Mouse (Mus musculus): Measurements from ENCODE around the gene Atg10. TPM values are rescaled to one million over a fixed set of nuclear protein-coding genes. Genes with fewer than 3 reads are reported as not detected.
"Not testable (repeated sequence)": the region's sequence is repeated elsewhere in the genome, so short reads cannot be mapped to it uniquely, and the experiment has no call there.

Atg10 gene
- total RNA-seq (2021), result 10 to 100 TPM; 17.2 to 18.3 TPM
- long read RNA-seq, transcript Atg10-201 (8 exons, 1,583 nt), result major isoform, 9 of 15 reads
- long read RNA-seq, partial matches to known transcripts, result 1 of 15 reads
- long read RNA-seq, other reads (novel, unspliced or antisense), result 5 of 15 reads

DNA sequence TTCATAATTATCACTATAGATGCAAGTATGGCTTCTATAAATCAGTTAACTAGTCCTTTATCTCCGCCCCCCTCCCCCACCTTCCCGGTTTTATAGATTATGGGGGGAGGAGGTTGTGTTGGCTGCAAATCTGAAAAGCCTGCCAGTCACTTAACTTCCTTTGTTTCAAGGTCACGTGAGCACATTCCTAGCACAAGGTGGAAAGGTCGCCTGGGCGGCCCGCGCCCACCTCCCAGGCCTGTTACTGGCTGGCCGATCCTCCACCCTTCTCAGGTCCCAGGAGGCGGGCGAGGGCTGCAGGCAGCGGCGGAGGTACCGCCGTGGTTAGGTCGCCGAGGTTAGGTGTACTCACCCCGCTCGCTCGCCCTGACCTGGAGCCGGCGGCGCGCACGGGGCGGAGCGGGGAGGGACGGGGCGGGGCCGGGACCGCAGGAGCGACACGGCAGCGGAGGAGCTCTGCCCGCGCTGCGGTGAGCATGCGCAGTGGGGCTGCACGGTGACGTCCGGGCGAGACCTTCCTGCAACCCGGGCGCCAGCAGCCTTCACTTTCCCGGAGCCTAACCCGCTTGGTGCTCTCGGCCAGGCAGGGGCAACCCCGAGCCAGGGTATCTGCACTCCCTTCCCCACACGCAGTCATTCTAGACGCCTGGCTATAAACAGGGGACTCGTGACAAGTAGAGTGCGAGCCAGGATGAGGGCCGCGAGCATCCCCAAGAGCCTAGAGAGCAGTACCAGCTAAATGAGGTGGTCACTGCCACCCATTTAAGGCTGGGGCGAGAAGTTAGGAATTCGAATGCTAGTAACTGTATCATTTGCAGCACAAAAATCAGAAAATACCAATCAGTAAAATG, at the start of gene Atg10:
Atg10 (minus strand) TSS at position 382 of the 851 bp plus-strand sequence.
- peak; percentile 87 to 93 for DNase-seq (ENCODE audit: low spot score in 2 of 2)

DNA sequence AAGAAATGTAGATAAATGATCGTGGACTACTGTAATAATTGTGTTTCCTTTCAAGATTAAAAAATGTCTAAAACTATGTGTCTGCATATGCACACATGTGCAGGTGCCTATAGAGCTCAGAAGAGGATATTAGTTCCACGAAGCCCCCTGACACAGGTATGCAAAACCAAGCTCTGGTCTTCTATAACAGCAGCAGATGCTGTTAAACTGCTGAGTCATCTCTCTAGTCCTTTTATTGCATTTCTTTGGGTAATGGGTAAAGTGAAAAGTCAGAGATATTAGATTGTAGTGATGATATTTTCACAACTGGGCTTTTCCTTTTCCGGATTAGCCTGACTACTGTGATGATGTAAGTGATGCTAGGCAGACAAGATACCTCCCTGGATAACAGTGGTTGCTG, 28.6 kb upstream of the Atg10 start:
- no peak for DNase-seq (ENCODE audit: low spot score in 2 of 2)

DNA sequence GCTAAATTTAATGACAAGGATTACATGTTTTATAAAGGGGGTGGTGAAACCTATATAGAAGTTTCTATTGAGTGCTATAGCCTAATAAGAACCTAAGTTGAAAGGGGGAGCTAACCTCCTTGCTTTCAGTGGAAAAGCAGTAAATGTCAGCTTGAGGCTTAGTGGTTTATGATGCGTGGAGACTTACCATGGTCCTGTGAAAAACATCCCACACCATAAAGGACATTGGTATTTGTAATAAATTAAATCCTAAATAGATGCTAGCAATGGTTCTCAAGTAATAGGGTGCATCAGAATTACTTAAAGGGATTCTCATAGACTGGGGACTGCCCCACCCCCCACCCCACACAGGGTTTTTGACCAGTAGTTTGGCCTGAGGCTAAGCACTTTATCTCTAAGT, 27.9 kb upstream of the Atg10 start:
- DNase-seq (ENCODE audit: low spot score in 2 of 2), result no peak

DNA sequence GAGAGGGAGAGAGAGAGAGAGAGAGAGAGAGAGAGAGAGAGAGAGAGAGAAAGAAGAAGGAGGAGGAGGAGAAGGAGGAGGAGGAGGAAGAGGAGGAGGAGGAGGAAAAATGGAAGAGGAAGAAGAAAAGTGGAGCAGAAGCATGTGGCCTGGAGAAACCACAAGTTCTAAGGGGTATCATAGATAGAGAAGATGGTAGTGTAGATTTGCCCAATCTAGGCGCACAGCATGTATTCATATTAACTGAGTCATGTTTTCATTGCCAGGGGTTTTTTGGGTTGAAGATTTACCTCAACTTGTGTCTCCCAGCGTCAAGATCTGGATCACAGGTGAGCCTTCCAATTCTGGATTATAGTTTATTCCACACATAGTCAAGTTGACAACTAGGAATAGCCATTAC, 26.3 kb upstream of the Atg10 start:
- DNase-seq (ENCODE audit: low spot score in 2 of 2), result not testable (repeated sequence)

DNA sequence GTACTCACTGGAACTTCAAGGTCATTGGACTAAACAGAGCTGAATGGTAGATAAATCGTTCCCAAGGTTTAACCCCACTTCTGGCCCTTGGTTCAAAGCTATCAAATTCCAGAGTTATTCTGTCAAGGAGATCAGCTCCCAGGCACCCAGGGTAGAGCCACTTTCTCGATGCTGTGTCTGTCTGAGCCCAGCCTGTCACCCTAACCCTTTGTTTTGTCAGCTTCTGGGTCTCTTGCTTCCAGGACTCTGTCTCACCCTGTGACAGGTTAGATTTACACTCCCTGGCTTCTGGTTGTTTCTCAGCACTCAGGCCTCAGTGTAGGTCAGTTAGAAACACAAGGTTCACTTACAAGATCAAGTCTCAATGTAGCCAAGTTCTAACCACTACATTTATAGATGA, 22.7 kb upstream of the Atg10 start:
- DNase-seq (ENCODE audit: low spot score in 2 of 2), result no peak

DNA sequence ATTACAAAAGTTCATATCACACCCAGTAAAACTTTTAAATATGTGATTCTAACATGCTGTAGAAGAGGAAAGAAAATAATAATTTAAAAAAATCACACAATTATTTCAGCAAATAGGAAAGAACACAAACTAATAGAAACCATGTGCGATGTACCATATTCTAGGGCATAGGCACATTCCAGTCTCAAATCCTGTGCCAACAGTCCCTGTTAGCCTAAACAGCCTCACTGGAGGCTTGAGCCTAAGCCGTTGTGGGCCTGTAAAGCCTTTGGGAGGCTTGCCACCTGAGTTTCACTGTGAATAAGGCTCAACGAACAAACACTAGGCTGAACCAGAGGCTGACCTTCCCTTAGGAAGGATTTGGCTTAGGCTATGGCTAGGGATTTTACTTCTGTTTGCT, 14.2 kb upstream of the Atg10 start:
- DNase-seq (ENCODE audit: low spot score in 2 of 2), result no peak

DNA sequence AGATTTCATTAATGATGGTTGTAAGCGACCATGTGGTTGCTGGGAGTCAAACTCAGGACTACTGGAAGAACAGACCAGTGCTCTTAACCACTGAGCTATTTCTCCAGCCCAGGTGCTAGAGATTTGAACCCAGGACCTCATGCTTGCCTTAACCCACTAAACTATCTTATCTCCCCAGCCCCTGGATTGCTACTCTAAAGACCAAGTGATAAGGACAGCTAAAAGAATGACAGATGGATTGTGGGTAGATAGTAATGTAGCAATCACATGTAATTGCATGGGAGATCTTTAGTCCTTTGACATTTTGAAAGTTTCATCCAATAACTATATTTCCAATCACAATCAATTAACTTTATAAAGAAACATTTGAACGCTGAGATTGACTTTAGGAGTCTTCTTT, 13.1 kb upstream of the Atg10 start:
- no peak for DNase-seq (ENCODE audit: low spot score in 2 of 2)

DNA sequence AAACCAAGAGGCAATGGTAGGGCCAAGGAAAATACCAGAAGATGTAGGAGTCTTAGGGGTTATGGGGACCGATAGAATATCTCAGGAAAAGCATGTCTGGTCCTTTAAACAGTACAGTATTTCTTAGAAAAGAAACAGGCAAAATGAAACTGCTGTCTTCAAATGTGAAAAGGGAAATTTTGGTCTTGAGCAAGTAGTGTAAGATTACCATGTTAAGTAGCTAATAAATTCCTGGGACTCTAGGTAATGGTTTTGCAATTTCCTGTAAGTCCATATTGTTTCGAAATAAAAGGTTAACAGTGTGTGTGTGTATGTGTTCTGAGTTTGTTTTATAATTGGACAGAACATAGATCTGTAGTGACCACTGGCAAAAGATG, 658 bp upstream of the Atg10 start:
- no peak for DNase-seq (ENCODE audit: low spot score in 2 of 2)

DNA sequence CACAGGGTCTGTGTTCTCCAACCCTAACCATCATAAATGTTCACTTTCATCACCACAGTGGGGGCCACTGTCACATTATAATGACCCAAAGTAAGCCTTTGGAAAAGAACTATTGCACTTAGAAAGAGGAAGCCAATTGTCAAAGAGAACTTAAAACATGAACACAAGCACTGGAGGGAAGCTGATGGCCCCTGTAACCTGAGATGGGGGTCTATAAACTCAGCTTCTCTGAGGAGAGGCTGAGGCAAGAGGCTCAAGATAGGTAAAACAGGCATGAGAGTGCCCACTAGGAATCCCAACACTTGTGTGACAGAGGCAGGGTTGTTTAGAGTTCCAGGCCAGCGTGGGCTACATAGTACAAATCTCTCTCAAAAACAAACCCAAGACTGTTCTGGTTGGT, 705 bp downstream of the Atg10 start:
- no peak for DNase-seq (ENCODE audit: low spot score in 2 of 2)

DNA sequence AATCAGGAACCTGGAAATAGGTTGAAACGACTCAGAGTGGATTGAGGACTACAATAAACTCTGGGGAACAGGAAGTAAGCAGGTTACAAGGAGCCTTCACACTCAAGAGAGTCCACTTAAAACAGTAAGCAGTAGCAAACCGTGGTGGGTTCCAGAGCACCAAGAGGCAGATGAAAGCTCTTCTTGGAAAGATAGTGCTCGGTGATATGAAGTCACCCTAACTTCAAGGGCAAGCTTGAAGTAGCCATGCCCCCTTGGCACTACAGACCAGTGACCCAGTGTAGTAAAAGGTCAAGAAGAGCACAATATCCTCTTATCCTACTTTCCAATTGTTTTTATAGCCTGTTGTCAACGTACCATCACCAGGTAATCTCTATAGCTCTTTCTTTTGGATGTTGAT, 2.1 kb downstream of the Atg10 start:
- DNase-seq (ENCODE audit: low spot score in 2 of 2), result no peak

DNA sequence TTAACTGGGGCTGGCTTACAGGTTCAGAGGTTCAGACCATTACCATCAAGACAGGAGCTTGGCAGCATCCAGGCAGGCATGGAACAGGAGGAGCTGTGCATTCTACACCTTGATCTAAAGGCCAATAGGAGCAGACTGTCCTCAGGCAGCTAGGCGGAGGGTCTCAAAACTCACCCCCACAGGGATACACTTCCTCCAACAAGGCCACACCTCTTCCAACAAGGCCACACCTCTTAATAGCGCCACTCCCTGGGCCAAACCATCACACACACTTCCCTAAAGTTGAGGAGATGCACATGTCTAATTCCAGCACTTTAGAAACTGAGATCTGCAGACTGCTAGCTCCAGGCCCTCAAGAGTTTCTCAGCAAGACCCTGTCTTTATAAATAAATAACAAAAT, 6.1 kb downstream of the Atg10 start:
- no peak for DNase-seq (ENCODE audit: low spot score in 2 of 2)

DNA sequence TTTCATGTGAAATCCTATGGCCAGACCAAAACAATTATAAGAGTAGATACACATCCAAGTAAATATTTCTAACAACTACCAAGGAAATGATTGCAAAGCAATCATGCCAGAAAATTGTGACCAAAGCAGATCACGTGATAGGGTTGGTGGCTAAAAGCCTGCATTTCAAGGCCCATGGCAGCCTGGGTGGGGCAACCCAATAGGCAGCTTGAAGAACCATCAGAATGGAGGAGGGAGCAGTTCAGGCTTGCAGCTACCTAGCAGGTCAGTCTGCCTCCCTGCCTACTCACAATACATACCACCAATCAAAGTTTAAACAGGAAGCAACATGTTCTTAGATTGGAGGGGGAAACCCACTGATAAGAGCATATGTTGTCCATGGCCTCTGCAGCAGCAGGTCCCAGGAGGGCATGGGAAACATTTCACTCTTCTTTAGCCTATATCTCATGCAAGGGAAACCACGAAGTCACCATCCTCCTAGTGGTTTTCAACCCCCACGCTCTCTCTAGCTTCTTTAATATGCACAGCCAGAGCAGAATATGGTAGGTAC, 7.0 kb downstream of the Atg10 start:
- DNase-seq (ENCODE audit: low spot score in 2 of 2), result no peak

DNA sequence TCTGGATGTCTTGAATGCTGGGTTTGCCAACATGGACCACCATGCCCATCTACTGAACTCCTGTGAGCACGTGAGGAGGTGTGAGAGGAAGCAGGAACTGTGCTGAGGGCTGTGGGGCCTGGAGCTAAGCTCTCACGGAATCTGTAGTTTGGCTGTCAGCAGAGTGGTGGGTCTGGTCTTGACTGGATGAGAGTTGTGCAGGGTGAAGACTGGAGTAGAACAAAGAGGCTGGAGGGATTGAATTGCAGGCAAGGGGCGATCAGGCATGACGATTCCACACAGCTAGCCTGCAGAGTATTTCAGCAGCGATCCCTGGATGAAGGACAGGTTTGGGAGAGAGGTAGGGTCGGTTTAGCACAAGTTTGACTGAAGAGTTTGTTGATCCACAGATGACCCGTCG, 10.8 kb downstream of the Atg10 start:
- no peak for DNase-seq (ENCODE audit: low spot score in 2 of 2)

DNA sequence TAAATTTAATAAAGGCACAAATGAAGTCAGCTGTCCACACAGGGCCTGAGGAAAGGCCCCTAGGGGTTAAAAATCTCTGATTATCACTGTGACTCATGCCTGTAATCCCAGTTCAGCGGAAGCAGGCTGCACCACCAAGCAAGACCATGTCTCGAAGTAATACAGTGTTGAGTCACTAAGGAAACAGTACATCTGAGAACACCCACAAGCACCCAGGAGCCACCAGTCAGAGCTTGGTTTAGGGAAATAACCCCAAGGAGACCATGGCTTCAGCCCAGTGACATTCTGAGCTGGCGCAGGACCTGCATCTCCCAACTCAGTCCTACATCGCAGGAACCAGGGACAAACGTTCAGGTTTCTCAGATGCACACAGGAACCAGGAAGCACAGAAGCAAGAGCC, 17.5 kb downstream of the Atg10 start:
- no peak for DNase-seq (ENCODE audit: low spot score in 2 of 2)

DNA sequence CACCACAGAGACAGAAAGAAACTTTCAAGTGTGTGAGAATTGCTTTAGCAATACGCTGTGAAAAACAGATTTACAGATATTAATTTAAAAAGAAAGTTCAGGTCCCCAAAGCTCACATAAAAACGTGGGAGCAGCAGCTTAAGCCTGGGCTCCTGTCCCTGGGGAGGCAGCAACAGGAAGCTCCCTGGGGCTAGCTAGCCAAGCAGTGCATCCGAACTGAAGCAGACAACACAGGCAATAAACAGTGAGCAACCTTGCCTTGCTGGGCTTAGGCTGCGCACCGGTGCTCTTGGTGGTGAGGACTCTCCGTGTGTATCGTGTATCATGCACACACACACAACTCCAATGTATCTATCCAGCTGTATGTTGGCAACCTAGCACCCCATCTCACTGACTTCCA, 21.2 kb downstream of the Atg10 start:
- DNase-seq (ENCODE audit: low spot score in 2 of 2), result no peak

DNA sequence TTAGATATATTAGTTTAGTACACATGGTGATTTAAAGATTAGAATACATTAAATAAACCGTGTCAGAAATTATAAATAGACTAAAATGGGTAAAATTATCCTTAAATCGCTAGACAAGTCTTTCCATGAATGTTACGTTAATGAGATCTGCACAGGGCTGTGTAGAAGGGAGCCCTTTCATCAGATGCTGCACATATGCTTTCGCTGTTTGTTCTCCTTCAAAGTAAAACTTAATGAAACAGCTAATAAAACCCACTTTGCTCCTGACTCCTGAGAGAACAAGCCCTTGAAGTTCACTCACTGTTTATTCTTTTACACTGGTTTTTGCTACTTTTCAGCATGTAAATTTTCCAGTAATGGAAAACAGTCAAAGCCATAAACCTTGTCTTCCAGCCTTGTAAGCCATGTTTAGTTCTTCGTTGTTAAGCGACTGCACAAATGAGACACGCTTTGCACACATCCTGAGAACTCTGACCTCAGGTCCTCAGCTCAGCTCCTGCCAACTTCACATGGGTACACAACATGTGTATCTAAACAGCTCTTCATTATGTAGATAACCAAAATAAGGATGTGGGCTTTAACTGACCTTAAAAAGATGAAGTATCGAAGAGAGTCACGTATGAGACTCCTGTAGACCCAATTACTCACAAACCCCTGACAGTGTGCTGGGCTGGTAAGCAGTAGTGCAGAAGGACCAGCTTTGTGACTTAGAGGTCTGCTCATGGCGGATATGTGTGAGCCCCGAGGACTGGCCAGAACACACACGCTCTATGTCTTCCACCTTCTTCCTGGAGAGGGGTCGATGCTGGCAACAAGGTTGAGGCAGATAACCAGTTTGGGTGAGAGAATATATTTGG, 36.2 kb downstream of the Atg10 start:
- no peak for DNase-seq (ENCODE audit: low spot score in 2 of 2)

DNA sequence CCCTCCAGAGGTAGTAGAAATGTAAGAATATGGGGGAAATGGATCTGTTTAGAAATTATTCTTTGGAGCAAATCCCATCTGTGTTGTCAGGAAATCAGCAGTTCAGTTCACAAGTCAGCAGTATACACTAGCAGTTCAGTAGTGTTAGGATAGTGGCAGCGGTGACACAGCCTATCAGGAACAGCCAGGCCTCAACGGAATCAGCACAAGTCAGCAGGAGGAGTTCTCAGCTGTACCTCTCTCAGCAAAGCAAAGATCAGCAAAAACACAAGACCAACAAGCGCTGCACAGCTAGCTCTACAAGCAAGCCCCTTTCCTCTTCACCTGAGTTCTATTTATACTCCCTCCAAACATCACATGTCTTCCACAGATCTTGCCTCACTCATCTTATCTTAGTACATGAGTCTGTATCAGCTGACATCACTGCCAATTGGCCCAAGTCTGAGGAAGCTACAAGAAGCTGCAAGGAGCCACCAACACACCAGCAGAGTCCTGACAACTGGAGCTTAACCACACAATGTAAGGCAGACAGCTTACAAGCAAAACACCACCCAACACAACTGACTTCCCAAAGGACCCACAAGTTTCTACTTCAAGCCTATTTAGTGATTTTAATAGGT, 38.4 kb downstream of the Atg10 start:
- DNase-seq (ENCODE audit: low spot score in 2 of 2), result no peak

DNA sequence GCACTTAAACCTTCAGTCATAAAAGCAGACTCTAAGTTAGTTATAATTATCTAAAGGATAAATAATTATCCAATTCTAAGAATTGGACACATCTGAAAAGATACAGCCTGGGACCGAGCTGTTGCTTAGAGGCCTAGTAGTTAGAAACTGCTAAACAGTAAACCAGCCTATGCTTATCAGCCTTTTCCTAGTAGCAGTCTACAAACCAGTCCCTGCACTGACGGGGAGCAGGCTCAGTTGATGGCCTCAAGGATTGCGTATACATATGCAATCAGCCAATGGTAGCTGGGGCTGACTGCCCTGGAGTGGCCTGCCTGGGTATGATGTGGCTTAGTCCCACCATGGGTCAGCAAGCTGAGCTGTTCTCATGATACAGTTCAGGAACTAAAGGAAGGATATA, 39.5 kb downstream of the Atg10 start:
- no peak for DNase-seq (ENCODE audit: low spot score in 2 of 2)

DNA sequence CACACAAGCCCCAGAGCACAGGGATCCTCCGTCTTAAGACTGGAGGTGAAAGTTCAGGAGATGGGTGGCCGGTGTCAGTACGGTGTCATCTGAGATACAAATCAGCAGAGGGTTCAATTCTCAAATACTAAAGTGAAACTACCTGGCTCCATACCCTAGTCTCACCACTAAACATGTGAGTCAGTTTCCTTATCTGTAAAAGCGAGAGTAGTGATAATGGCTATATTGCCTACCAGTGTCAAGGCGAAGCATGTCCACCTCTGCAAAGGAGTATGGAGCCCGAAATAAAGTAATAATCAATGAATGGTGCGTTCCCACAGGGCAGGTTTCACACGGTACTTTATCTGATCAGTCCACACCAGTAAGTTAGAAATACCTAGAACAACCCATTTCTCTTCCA, 43.4 kb downstream of the Atg10 start:
- DNase-seq (ENCODE audit: low spot score in 2 of 2), result no peak

DNA sequence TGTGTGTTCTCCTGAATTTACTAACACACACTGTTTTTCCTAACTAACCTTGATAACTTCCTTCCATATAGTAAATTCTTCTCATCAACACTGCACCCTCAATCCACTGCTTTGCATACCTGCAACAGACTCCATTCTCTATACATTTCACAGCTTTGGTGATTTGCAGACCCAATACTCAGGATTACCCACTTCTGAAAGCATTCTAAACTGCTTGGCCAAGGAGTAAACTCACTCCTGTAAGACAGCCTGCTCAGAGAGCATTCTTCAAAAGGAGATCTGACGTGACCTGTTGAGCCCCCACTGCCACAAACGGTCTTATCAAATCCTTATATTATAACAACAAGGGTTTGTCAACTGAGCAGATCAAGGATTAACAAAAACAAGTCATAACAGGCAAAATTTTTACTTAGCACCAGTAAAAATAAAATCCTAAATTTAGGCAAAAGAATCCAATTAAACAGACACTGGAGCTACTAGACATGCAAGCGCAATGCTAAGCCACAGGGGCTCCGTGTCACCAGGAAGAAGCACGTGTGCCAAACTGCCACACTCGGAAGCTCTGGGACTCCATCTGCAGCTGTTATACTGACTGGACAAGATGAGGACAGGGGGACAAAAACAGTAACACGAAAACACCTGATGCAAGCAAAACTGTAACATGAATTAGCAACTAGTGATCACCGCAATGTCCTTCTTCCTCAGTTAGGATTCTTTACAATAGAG, 44.4 kb downstream of the Atg10 start:
- no peak for DNase-seq (ENCODE audit: low spot score in 2 of 2)
